Mouse (Mus musculus): Measurements from ENCODE around the gene Tas2r134. TPM values are rescaled to one million over a fixed set of nuclear protein-coding genes. Genes with fewer than 3 reads are reported as not detected.

Tas2r134 gene
- polyA plus RNA-seq, 1 experiment from 2014 or later = not detected

- Histone ChIP-seq H3K27me3 (no peaks in the 10 kb centered on the region), H3K27ac (peak overlapping the region; percentile 61), H3K36me3 (ENCODE audit: poor library complexity, severe bottlenecking) (no peaks in the 10 kb centered on the region), H3K9ac (no peak overlapping the region), H3K4me2 (peak overlapping the region; percentile 12; the same call in 1 of the 2 replicates), H3K9me3 (replicated peaks) (no peaks in the 10 kb centered on the region), H3K4me3 (no peak overlapping the region), H3K4me1 (peaks cover 20% of the 10 kb centered on the region)
- 18% methylated on average over 2 of the region's 2 CpGs for WGBS
- ATAC-seq = peak; percentile 75; the same call in 1 of the 2 replicates
Observed at GRCm38 (mm10) chr2:51610897-51611296, 16.4 kb upstream of the Tas2r134 start.

DNA sequence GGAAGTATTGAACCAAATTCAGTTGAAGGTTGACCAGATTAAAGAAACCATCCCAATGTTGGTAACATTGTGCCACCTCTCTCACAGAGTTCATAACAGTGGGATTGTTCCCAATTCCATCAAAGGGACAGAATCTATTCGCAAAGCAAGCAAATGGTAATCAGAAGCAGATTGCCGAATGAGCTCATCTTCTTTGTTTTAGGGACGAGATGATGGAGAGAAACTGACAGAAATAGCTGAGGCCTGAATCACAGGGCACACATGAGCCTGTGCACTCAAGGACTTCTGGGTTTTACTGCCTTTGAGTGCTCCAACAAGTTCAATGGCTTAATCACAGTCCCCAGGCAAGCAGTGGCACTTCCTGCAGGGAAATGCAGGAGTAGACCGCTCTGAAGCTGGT, 13.6 kb upstream of the Tas2r134 start:
- Histone ChIP-seq H3K4me1 (peaks cover 20% of the 10 kb centered on the region), H3K27me3 (no peaks in the 10 kb centered on the region), H3K4me3 (no peak overlapping the region), H3K27ac (no peak overlapping the region), H3K4me2 (no peak overlapping the region), H3K9me3 (replicated peaks) (no peaks in the 10 kb centered on the region), H3K9ac (no peak overlapping the region), H3K36me3 (ENCODE audit: poor library complexity, severe bottlenecking) (no peaks in the 10 kb centered on the region)
- WGBS = 82% methylated on average over 4 of the region's 4 CpGs
- ATAC-seq = no peak

GRCm38 (mm10) chr2:51621931-51622330, 5.4 kb upstream of the Tas2r134 start:
- H3K9ac ChIP-seq = no peak overlapping the region
- WGBS = 89% methylated on average over 2 of the region's 2 CpGs
- ATAC-seq = no peak; the same call in 1 of the 2 replicates
- H3K36me3 ChIP-seq (ENCODE audit: poor library complexity, severe bottlenecking) = no peaks in the 10 kb centered on the region
- no peak overlapping the region for H3K4me2 ChIP-seq
- no peak overlapping the region for H3K27ac ChIP-seq
- no peaks in the 10 kb centered on the region for H3K4me1 ChIP-seq
- H3K9me3 ChIP-seq (replicated peaks) = no peaks in the 10 kb centered on the region
- H3K4me3 ChIP-seq = no peak overlapping the region
- H3K27me3 ChIP-seq = no peaks in the 10 kb centered on the region

DNA sequence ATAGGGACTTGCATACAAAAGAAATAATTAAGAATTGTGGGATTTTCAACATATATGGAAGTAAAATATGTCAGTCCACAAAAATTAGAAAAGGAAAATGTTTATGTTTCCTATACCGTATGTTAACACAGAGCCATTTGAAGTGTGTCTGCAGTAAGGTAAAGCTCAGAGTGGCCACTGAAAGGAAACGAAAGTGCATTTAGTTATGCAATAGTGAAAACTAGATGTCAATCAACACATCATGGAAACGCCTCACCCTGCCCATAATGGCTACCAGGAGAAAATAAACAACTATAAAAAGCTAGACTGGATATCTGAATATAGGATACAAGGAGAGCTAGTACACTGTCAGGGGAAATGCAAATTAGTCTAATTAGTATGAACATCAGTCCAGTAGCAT, 1.3 kb upstream of the Tas2r134 start:
- 82% methylated on average over 3 of the region's 3 CpGs for WGBS
- H3K4me2 ChIP-seq = no peak overlapping the region

DNA sequence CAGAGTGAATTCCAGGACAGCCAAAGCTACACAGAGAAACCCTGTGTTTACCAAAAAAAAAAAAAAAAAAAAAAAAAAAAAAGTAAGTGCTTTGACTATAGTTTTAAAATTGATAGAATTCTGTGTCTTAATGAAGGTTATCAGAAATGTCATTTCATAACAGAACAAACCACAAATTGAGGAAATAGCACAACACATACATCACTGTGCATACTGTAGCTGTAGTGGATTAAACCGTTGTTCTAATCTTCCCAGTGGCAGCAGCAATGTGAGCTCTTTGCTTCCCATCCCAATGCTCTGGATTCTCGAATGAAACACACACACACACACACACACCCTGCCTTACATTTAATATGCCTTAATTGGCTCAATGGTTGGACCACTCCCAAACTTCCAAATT, 4.1 kb downstream of the Tas2r134 start:
- Histone ChIP-seq H3K4me2 (no peak overlapping the region), H3K27ac (no peak overlapping the region), H3K27me3 (no peaks in the 10 kb centered on the region), H3K4me3 (no peak overlapping the region), H3K9ac (no peak overlapping the region), H3K9me3 (replicated peaks) (no peaks in the 10 kb centered on the region), H3K36me3 (ENCODE audit: poor library complexity, severe bottlenecking) (no peaks in the 10 kb centered on the region), H3K4me1 (no peaks in the 10 kb centered on the region)
- no peak for ATAC-seq
- 85% methylated on average over 2 of the region's 2 CpGs for WGBS

More for the DNA sequence above, 1.3 kb upstream of the Tas2r134 start:
- Histone ChIP-seq H3K36me3 (ENCODE audit: poor library complexity, severe bottlenecking) (no peaks in the 10 kb centered on the region), H3K4me1 (no peaks in the 10 kb centered on the region), H3K4me3 (no peak overlapping the region), H3K9me3 (replicated peaks) (no peaks in the 10 kb centered on the region), H3K27ac (no peak overlapping the region), H3K27me3 (no peaks in the 10 kb centered on the region), H3K9ac (no peak overlapping the region)
- ATAC-seq = no peak

DNA sequence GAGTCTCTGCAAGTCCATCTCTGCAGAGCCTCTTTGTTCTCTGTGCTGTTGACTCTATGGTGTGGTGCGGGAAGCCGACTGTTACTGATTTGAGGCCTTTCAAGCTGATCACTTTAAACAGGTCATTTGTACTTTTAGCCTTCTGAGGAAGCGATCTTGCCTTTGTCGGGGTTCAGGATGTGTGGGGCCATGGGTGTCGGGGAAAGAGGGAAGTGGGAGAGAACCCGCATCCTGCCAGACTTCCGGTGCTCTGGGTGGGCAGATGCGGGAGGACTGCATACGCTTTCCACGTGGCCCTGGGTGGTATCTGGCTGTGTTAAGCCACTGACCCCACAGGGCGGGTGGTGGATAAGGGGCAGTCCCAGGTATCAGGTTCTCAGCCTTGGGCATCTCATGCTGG, 10.4 kb downstream of the Tas2r134 start:
- H3K9me3 ChIP-seq (replicated peaks) = no peaks in the 10 kb centered on the region
- H3K4me2 ChIP-seq = no peak overlapping the region
- 87% methylated on average over 11 of the region's 11 CpGs for WGBS
- no peak overlapping the region for H3K9ac ChIP-seq
- H3K27ac ChIP-seq = no peak overlapping the region
- no peaks in the 10 kb centered on the region for H3K36me3 ChIP-seq (ENCODE audit: poor library complexity, severe bottlenecking)
- no peaks in the 10 kb centered on the region for H3K4me1 ChIP-seq
- no peak for ATAC-seq
- no peak overlapping the region for H3K4me3 ChIP-seq
- H3K27me3 ChIP-seq = no peaks in the 10 kb centered on the region

GRCm38 (mm10) chr2:51641635-51642034, 14.3 kb downstream of the Tas2r134 start:
- no peak overlapping the region for H3K9ac ChIP-seq
- WGBS = 92% methylated on average over 7 of the region's 7 CpGs

GRCm38 (mm10) chr2:51643244-51644139, 16.2 kb downstream of the Tas2r134 start:
- Histone ChIP-seq H3K4me1 (no peaks in the 10 kb centered on the region), H3K4me3 (no peak overlapping the region), H3K9me3 (replicated peaks) (no peaks in the 10 kb centered on the region), H3K27ac (no peak overlapping the region), H3K4me2 (no peak overlapping the region), H3K27me3 (no peaks in the 10 kb centered on the region), H3K36me3 (ENCODE audit: poor library complexity, severe bottlenecking) (no peaks in the 10 kb centered on the region), H3K9ac (no peak overlapping the region)
- 87% methylated on average over 7 of the region's 7 CpGs for WGBS
- no peak for ATAC-seq

More at GRCm38 (mm10) chr2:51641635-51642034, 14.3 kb downstream of the Tas2r134 start:
- Histone ChIP-seq H3K27me3 (no peaks in the 10 kb centered on the region), H3K4me1 (no peaks in the 10 kb centered on the region), H3K9me3 (replicated peaks) (no peaks in the 10 kb centered on the region), H3K27ac (no peak overlapping the region), H3K4me2 (no peak overlapping the region), H3K4me3 (no peak overlapping the region), H3K36me3 (ENCODE audit: poor library complexity, severe bottlenecking) (no peaks in the 10 kb centered on the region)
- no peak for ATAC-seq

GRCm38 (mm10) chr2:51647972-51648371, 20.7 kb downstream of the Tas2r134 start:
- Histone ChIP-seq H3K4me3 (no peak overlapping the region), H3K4me2 (no peak overlapping the region), H3K9me3 (replicated peaks) (no peaks in the 10 kb centered on the region), H3K27ac (no peak overlapping the region), H3K9ac (no peak overlapping the region), H3K36me3 (ENCODE audit: poor library complexity, severe bottlenecking) (no peaks in the 10 kb centered on the region), H3K4me1 (no peaks in the 10 kb centered on the region), H3K27me3 (0 out of 2 replicates have a peak, but pooled peaks cover 4% of the 10 kb centered on the region)
- WGBS = 94% methylated on average over 3 of the region's 3 CpGs
- ATAC-seq = no peak

DNA sequence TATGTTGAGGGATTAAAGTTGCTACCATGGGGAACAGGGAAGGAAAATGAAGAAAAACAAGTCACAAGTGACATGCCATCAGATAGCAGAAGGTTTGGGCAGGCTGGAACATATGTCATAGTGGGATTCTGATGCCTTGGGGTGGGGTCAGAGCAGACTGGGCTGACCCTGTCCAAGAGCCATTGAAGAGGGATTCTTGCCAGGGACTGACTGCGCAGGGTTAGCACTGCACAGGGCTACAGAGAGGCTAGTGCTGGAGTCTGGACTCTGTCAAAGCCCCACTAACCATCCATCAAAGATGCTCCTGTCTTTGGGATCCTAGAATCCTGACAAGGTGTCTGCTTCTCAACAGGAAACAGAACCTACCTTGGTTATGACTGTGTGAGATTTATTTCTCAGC, 22.6 kb downstream of the Tas2r134 start:
- WGBS = 63% methylated on average over 1 of the region's 1 CpGs
- Histone ChIP-seq H3K4me2 (no peak overlapping the region), H3K36me3 (ENCODE audit: poor library complexity, severe bottlenecking) (no peaks in the 10 kb centered on the region), H3K27ac (no peak overlapping the region), H3K4me3 (no peak overlapping the region), H3K9ac (no peak overlapping the region), H3K9me3 (replicated peaks) (no peaks in the 10 kb centered on the region), H3K4me1 (no peaks in the 10 kb centered on the region), H3K27me3 (0 out of 2 replicates have a peak, but pooled peaks cover 4% of the 10 kb centered on the region)
- ATAC-seq = no peak; the same call in 1 of the 2 replicates

GRCm38 (mm10) chr2:51652086-51652485, 24.8 kb downstream of the Tas2r134 start:
- Histone ChIP-seq H3K9me3 (replicated peaks) (no peaks in the 10 kb centered on the region), H3K4me1 (no peaks in the 10 kb centered on the region), H3K27me3 (0 out of 2 replicates have a peak, but pooled peaks cover 4% of the 10 kb centered on the region), H3K9ac (no peak overlapping the region), H3K36me3 (ENCODE audit: poor library complexity, severe bottlenecking) (no peaks in the 10 kb centered on the region), H3K4me3 (no peak overlapping the region), H3K4me2 (no peak overlapping the region), H3K27ac (no peak overlapping the region)
- ATAC-seq = no peak
- WGBS = 95% methylated on average over 10 of the region's 10 CpGs

DNA sequence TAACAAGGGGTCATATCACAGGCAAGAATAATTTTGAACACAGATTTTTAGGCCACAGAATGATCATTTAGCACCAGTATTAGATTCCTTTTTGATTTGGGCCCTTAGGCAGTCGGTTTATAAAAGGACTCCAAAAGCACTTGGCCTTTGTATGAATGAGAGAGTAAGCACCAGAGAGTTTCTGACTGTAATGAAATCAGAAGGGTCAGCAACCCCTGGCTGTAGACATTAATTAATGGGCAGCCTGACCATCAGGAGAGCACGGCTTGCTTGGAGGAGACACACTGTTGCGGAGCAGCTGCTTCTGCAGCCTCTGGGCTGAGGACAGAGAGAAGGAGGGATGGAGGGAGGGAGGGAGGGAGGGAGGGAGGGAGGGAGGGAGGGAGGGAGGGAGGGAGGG, 30.4 kb downstream of the Tas2r134 start:
- Histone ChIP-seq H3K4me2 (no peak overlapping the region), H3K4me3 (no peak overlapping the region), H3K27ac (no peak overlapping the region), H3K9me3 (replicated peaks) (no peaks in the 10 kb centered on the region), H3K9ac (no peak overlapping the region), H3K36me3 (ENCODE audit: poor library complexity, severe bottlenecking) (no peaks in the 10 kb centered on the region), H3K27me3 (no peaks in the 10 kb centered on the region), H3K4me1 (no peaks in the 10 kb centered on the region)
- ATAC-seq = no peak
- WGBS = 29% methylated on average over 2 of the region's 3 CpGs
